Mouse (Mus musculus): ENCODE data around the gene Becn1. TPM values are rescaled to one million over a fixed set of nuclear protein-coding genes. Genes with fewer than 3 reads are reported as not detected.

Becn1 gene
- polyA plus RNA-seq, 1 experiment from 2014 or later: 174 TPM

DNA sequence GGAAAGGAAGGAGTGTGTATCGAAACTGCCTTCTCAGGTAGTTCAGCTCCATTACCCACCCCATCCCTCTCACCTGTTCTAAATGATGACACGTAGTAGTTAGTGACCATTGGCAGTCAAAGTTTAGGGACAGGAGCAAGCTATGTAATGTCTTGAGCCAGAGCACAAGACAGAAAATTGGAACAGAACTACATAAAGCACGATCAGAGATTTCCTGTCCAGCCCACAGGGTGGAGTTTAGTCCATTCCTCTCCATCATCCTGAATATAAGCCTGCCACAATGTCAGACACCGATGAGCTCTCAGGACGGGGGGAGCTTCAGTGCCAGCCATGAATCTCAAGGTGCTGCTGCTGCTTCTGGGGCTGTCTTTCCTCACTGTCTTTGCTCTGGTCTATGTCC lies 22.7 kb upstream of the Becn1 start, which contains the start of gene Aoc2:
Aoc2 (plus strand) TSS at position 301 of the 400 bp plus-strand sequence.
- WGBS: 96% methylated on average over 5 of the region's 5 CpGs
- Histone ChIP-seq H3K4me2 (ENCODE audit: low read depth) (no peak within 1 kb of the TSS), H3K36me3 (ENCODE audit: control insufficient read depth, insufficient read depth, low read length) (peaks cover 13% of the 10 kb centered on the region), H3K9me3 (ENCODE audit: control insufficient read depth, low read length) (no peaks in the 10 kb centered on the region), H3K9ac (ENCODE audit: low read length) (no peak within 1 kb of the TSS), H3K4me1 (ENCODE audit: control insufficient read depth, insufficient read depth, low read length) (no peaks in the 10 kb centered on the region), H3K4me3 (ENCODE audit: low read depth, low read length) (no peak within 1 kb of the TSS), H3K27me3 (ENCODE audit: control insufficient read depth, insufficient read depth, low read length) (no peaks in the 10 kb centered on the region), H3K27ac (ENCODE audit: low read depth, low read length) (no peak within 1 kb of the TSS)
- DNase-seq (ENCODE audit: low spot score): no peak
- no peak for ATAC-seq (ENCODE audit: insufficient read depth, low FRiP score, low TSS enrichment)

DNA sequence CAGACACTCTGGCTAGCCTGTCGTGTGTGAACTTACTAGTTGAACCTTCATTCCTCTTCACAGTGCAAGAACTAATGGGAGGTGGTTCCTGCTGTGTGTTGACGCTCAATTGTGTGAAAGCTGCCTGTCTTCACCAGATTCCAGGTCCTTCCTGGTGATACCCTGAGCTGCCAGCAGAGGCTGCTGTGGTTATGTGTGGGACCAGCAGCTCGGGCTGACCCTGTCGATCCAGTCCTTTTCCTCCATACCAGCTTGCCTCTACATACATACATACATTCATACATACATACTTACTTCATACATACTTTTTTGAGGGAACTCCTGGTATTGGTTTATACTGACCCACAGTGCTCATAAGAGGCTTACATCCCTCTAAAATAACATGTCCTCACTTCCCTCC lies 21.5 kb upstream of the Becn1 start:
- Histone ChIP-seq H3K27me3 (ENCODE audit: control insufficient read depth, insufficient read depth, low read length) (no peaks in the 10 kb centered on the region), H3K4me3 (ENCODE audit: low read depth, low read length) (no peak overlapping the region), H3K9me3 (ENCODE audit: control insufficient read depth, low read length) (no peaks in the 10 kb centered on the region), H3K4me2 (ENCODE audit: low read depth) (no peak overlapping the region), H3K36me3 (ENCODE audit: control insufficient read depth, insufficient read depth, low read length) (peaks cover 13% of the 10 kb centered on the region), H3K27ac (ENCODE audit: low read depth, low read length) (no peak overlapping the region), H3K4me1 (ENCODE audit: control insufficient read depth, insufficient read depth, low read length) (no peaks in the 10 kb centered on the region), H3K9ac (ENCODE audit: low read length) (no peak overlapping the region)
- ATAC-seq (ENCODE audit: insufficient read depth, low FRiP score, low TSS enrichment): no peak
- WGBS: 25% methylated on average over 4 of the region's 4 CpGs
- DNase-seq (ENCODE audit: low spot score): peak; percentile 77

DNA sequence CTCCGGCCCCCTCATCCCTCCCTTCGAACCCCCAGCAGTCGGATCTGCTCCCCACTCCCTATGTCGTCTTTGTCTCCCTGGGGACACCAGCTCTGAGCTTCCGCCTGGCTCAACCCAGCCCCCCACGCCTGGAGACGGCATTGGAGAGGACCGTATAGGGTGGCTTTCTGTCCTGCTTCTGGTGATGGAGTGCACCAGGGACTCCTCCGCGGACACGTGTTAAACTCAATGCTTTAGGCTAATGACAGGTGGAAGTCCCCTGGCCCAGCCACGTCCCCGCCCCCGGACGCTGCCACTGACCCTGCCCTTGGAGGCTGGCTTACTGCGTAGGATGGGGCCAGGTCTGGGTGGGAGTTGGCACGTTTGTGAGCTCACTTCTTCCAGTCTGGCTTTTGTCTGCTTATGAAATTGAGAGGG lies 14.4 kb upstream of the Becn1 start:
- H3K9me3 ChIP-seq (ENCODE audit: control insufficient read depth, low read length): no peaks in the 10 kb centered on the region
- 0 out of 2 replicates have a peak overlapping the region, but pooled peaks have one; percentile 24 for H3K27ac ChIP-seq (ENCODE audit: low read depth, low read length)
- WGBS: 0% methylated on average over 17 of the region's 17 CpGs
- H3K4me2 ChIP-seq (ENCODE audit: low read depth): peak overlapping the region; percentile 91
- H3K9ac ChIP-seq (ENCODE audit: low read length): peak overlapping the region; percentile 80
- peak overlapping the region; percentile 92 for H3K4me3 ChIP-seq (ENCODE audit: low read depth, low read length)
- peaks cover 7% of the 10 kb centered on the region for H3K36me3 ChIP-seq (ENCODE audit: control insufficient read depth, insufficient read depth, low read length)
- ATAC-seq (ENCODE audit: insufficient read depth, low FRiP score, low TSS enrichment): peak; percentile 53
- H3K4me1 ChIP-seq (ENCODE audit: control insufficient read depth, insufficient read depth, low read length): peaks cover 6% of the 10 kb centered on the region; the same call in 1 of the 2 replicates
- no peaks in the 10 kb centered on the region for H3K27me3 ChIP-seq (ENCODE audit: control insufficient read depth, insufficient read depth, low read length)
- no peak for DNase-seq (ENCODE audit: low spot score)

DNA sequence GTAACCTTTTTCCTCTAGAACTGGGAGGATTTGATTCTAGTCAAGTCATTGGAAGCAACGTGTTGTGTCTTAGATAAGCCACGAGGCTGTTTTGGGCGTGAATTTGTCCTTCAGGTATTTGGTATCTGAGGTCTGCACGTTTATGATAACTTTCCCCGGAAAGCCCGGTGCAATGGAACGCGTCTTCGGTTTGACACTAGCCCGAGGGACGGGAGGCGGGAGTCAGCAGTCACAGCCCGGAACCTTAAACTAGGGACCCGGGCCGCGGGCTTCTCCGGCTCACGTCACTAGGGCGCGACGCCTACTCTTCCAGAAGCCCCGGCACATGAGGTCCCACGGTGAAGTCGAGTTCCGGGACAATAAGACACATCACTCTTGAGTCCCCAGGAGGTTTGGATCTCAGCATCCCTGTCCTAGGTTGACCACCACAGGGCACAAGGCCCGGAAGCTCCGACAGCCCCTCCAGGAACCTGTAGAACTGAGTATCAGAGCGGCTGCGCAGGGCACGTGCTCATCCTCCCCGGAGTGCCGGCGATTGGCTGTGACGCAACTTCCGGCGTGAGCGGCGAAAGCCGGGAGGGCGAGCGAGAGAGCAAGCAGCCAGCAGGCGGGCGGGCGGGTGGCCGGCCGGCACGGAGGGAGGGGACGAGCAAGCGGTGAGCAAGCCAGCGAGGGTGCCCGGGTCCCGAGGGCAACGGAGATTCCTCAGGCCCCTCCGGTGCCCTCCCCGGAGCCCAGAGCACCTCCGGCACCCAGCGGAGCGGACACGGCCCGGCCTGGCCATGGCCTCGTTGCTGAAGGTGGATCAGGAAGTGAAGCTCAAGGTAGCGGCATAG lies 13.8 kb upstream of the Becn1 start, which contains the start of gene Psme3:
Psme3 (plus strand) TSS at position 549 of the 836 bp plus-strand sequence.
- peak; percentile 95 for DNase-seq (ENCODE audit: low spot score)
- WGBS: under 1% methylated on average over 56 of the region's 62 CpGs
- Histone ChIP-seq H3K4me3 (ENCODE audit: low read depth, low read length) (peak within 1 kb of the TSS; percentile 92), H3K4me1 (ENCODE audit: control insufficient read depth, insufficient read depth, low read length) (peaks cover 6% of the 10 kb centered on the region; the same call in 1 of the 2 replicates), H3K27me3 (ENCODE audit: control insufficient read depth, insufficient read depth, low read length) (no peaks in the 10 kb centered on the region), H3K9ac (ENCODE audit: low read length) (peak within 1 kb of the TSS; percentile 80), H3K4me2 (ENCODE audit: low read depth) (peak within 1 kb of the TSS; percentile 91), H3K36me3 (ENCODE audit: control insufficient read depth, insufficient read depth, low read length) (peaks cover 5% of the 10 kb centered on the region), H3K9me3 (ENCODE audit: control insufficient read depth, low read length) (no peaks in the 10 kb centered on the region), H3K27ac (ENCODE audit: low read depth, low read length) (peak within 1 kb of the TSS; percentile 24; the same call in 1 of the 2 replicates)
- peak; percentile 83 for ATAC-seq (ENCODE audit: insufficient read depth, low FRiP score, low TSS enrichment)

DNA sequence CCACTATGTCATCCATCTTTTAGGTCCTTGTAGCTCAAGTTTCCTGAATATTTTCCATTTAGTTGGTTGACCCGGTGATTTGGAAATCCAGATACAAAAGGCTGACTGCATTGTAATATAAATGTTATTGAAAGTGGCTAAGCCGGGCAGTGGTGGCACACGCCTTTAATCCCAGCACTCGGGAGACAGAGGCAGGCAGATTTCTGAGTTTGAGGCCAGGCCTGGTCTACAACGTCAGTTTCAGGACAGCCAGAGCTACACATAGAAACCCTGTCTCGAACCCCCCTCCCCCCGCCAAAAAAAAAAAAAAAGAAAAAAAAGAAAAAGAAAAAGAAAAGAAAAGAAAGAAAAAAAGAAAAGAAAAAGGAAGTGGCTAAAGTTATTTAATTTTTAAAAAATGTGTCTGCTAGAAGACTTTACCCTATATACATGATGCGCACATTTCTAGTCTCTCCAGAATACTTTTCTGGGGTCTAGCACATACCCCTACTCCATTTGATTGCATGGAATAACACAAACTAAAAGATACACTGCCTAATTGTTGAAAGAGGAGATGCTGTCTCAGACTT lies 13.1 kb upstream of the Becn1 start:
- no peak for ATAC-seq (ENCODE audit: insufficient read depth, low FRiP score, low TSS enrichment)
- H3K27ac ChIP-seq (ENCODE audit: low read depth, low read length): peak overlapping the region; percentile 24; the same call in 1 of the 2 replicates

DNA sequence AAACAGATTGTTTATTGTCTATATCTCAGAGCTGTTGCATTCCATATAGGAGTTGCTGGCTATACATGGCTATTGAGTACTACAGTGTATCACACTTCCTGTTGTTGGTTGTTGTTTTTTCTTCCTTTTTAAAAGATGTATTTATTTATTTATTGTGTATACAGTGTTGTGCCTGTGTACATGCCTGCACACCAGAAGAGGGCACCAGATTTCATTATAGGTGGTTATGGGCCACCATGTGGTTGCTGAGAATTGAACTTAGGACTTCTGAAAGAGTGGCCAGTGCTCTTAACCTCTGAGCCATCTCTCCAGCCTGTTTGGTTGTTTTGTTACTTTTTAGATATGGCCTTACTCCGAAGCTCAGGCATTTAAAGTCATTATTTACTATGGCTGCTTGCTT lies 12.5 kb upstream of the Becn1 start:
- no peak for ATAC-seq (ENCODE audit: insufficient read depth, low FRiP score, low TSS enrichment)

More for the DNA sequence above, 13.1 kb upstream of the Becn1 start:
- Histone ChIP-seq H3K36me3 (ENCODE audit: control insufficient read depth, insufficient read depth, low read length) (peaks cover 4% of the 10 kb centered on the region), H3K4me1 (ENCODE audit: control insufficient read depth, insufficient read depth, low read length) (peaks cover 6% of the 10 kb centered on the region; the same call in 1 of the 2 replicates), H3K4me3 (ENCODE audit: low read depth, low read length) (peak overlapping the region; percentile 92), H3K4me2 (ENCODE audit: low read depth) (peak overlapping the region; percentile 91), H3K9me3 (ENCODE audit: control insufficient read depth, low read length) (no peaks in the 10 kb centered on the region), H3K9ac (ENCODE audit: low read length) (peak overlapping the region; percentile 80), H3K27me3 (ENCODE audit: control insufficient read depth, insufficient read depth, low read length) (no peaks in the 10 kb centered on the region)
- 83% methylated on average over 8 of the region's 8 CpGs for WGBS
- DNase-seq (ENCODE audit: low spot score): no peak

DNA sequence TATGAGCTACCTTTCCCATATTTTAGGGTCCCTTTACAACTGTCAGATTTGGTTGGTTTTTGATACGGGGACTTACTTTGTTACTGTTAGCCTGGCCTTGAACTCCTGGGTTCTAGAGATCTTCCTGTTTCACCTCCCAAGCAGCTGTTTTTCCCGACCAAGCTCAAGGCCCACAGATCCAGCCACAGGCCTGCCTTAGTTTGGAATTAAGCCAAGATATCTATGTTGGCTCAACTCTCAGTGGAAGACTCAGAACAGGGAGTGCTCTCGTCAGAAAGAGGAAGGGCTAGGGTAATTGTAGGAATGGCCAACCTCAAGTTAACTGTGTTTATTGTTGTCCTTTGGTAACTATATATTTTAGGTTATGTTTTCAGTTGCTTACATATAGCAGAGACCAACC lies 10.1 kb upstream of the Becn1 start:
- DNase-seq (ENCODE audit: low spot score) (no peak), ATAC-seq (ENCODE audit: insufficient read depth, low FRiP score, low TSS enrichment) (no peak)
- H3K9me3 ChIP-seq (ENCODE audit: control insufficient read depth, low read length): no peaks in the 10 kb centered on the region
- no peak overlapping the region for H3K9ac ChIP-seq (ENCODE audit: low read length)
- 75% methylated on average over 3 of the region's 3 CpGs for WGBS
- H3K36me3 ChIP-seq (ENCODE audit: control insufficient read depth, insufficient read depth, low read length): no peaks in the 10 kb centered on the region
- no peak overlapping the region for H3K4me2 ChIP-seq (ENCODE audit: low read depth)
- no peak overlapping the region for H3K4me3 ChIP-seq (ENCODE audit: low read depth, low read length)
- peaks cover 5% of the 10 kb centered on the region; the same call in 1 of the 2 replicates for H3K4me1 ChIP-seq (ENCODE audit: control insufficient read depth, insufficient read depth, low read length)
- H3K27ac ChIP-seq (ENCODE audit: low read depth, low read length): no peak overlapping the region
- H3K27me3 ChIP-seq (ENCODE audit: control insufficient read depth, insufficient read depth, low read length): no peaks in the 10 kb centered on the region

More for the DNA sequence above, 12.5 kb upstream of the Becn1 start:
- DNase-seq (ENCODE audit: low spot score): no peak
- H3K4me2 ChIP-seq (ENCODE audit: low read depth): no peak overlapping the region
- H3K9ac ChIP-seq (ENCODE audit: low read length): no peak overlapping the region
- H3K4me1 ChIP-seq (ENCODE audit: control insufficient read depth, insufficient read depth, low read length): peaks cover 6% of the 10 kb centered on the region; the same call in 1 of the 2 replicates
- H3K27ac ChIP-seq (ENCODE audit: low read depth, low read length): no peak overlapping the region
- H3K4me3 ChIP-seq (ENCODE audit: low read depth, low read length): no peak overlapping the region
- no peaks in the 10 kb centered on the region for H3K27me3 ChIP-seq (ENCODE audit: control insufficient read depth, insufficient read depth, low read length)
- no peaks in the 10 kb centered on the region; the same call in 1 of the 2 replicates for H3K36me3 ChIP-seq (ENCODE audit: control insufficient read depth, insufficient read depth, low read length)
- no peaks in the 10 kb centered on the region for H3K9me3 ChIP-seq (ENCODE audit: control insufficient read depth, low read length)
- 97% methylated on average over 1 of the region's 1 CpGs for WGBS

DNA sequence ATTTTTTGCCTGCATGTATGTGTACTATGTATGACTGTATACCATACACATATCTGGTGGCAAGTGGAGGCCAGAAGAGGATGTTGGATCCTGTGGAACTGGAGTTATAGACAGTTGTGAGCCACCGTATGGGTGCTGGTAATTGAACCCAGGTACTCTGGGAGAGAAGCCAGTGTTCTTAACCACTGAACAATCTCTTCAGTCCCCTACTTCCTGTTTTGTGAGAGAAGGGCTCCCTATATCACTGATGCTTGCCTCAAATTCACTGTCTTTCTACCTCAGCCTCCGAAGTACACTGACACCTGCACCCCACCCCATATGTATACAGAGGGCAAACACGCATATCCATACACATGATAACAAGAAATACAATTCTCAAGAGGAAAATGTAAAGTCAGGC lies 9.0 kb upstream of the Becn1 start:
- ATAC-seq (ENCODE audit: insufficient read depth, low FRiP score, low TSS enrichment) (no peak), DNase-seq (ENCODE audit: low spot score) (no peak)
- Histone ChIP-seq H3K4me3 (ENCODE audit: low read depth, low read length) (no peak overlapping the region), H3K9me3 (ENCODE audit: control insufficient read depth, low read length) (no peaks in the 10 kb centered on the region), H3K4me2 (ENCODE audit: low read depth) (no peak overlapping the region), H3K4me1 (ENCODE audit: control insufficient read depth, insufficient read depth, low read length) (no peaks in the 10 kb centered on the region), H3K36me3 (ENCODE audit: control insufficient read depth, insufficient read depth, low read length) (no peaks in the 10 kb centered on the region), H3K27me3 (ENCODE audit: control insufficient read depth, insufficient read depth, low read length) (no peaks in the 10 kb centered on the region), H3K27ac (ENCODE audit: low read depth, low read length) (no peak overlapping the region), H3K9ac (ENCODE audit: low read length) (no peak overlapping the region)
- 90% methylated on average over 3 of the region's 3 CpGs for WGBS

All from neural tube, embryonic 11.5 days (tissue).